Mouse (Mus musculus): ENCODE data around the gene Ankrd12. TPM values are rescaled to one million over a fixed set of nuclear protein-coding genes. Genes with fewer than 3 reads are reported as not detected.

Ankrd12 gene
- polyA plus RNA-seq, 1 experiment from 2014 or later: 20.4 TPM

GRCm38 (mm10) chr17:65956140-65956539, 120.7 kb downstream of the Ankrd12 start:
- in situ Hi-C loops (cut with MboI; ENCODE audit: low pct_unique_long_range_greater_than_20kb): no loop called here
- CTCF ChIA-PET: no interaction called here
- DNase-seq (ENCODE audit: low read depth, low spot score) (no peak), ATAC-seq (no peak)
- H3K27me3 ChIP-seq: no peaks in the 10 kb centered on the region
- no peak for TF ChIP-seq CTCF (IDR thresholded peaks at IDR 0.05)
- POLR2A ChIA-PET: no interaction called here

GRCm38 (mm10) chr17:65953959-65954358, 122.9 kb downstream of the Ankrd12 start:
- in situ Hi-C loops (cut with MboI; ENCODE audit: low pct_unique_long_range_greater_than_20kb): loop anchor here (5.0 kb wide), 2 partner anchors 72 to 153 kb away; no protein-coding TSS in a partner anchor
- CTCF ChIA-PET: interaction anchor here (1.2 kb wide), 1 partner anchor 89 kb away, joined by 5 read pairs; no protein-coding TSS in a partner anchor
- TF ChIP-seq CTCF (IDR thresholded peaks at IDR 0.05): no peak
- POLR2A ChIA-PET: no interaction called here
- no peak for ATAC-seq
- no peaks in the 10 kb centered on the region for H3K27me3 ChIP-seq
- no peak for DNase-seq (ENCODE audit: low read depth, low spot score)

GRCm38 (mm10) chr17:65952083-65952482, 124.8 kb downstream of the Ankrd12 start:
- no peak for ATAC-seq
- H3K27me3 ChIP-seq: no peaks in the 10 kb centered on the region
- ChIA-PET CTCF (interaction anchor here (0.8 to 2.6 kb wide), 8 partner anchors 9 to 81 kb away, joined by 3 to 14 read pairs (median 4); no protein-coding TSS in a partner anchor), POLR2A (no interaction called here)
- in situ Hi-C loops (cut with MboI; ENCODE audit: low pct_unique_long_range_greater_than_20kb): loop anchor here (5.0 kb wide), 2 partner anchors 70 to 155 kb away; no protein-coding TSS in a partner anchor
- TF ChIP-seq CTCF (IDR thresholded peaks at IDR 0.05): peak; percentile 47
- DNase-seq (ENCODE audit: low read depth, low spot score): no peak

GRCm38 (mm10) chr17:65950622-65951404, 126.1 kb downstream of the Ankrd12 start, which contains the start of gene Twsg1:
Gene Twsg1 (minus strand): TSS chr17:65951226.
- in situ Hi-C loops (cut with MboI; ENCODE audit: low pct_unique_long_range_greater_than_20kb): loop anchor here (5.0 kb wide), 2 partner anchors 69 to 156 kb away; no protein-coding TSS in a partner anchor
- peak; percentile 98 for TF ChIP-seq CTCF (IDR thresholded peaks at IDR 0.05)
- POLR2A ChIA-PET: interaction anchor here (0.6 to 2.8 kb wide), 5 partner anchors 10 to 123 kb away, joined by 3 to 8 read pairs (median 5); partner anchors contain the start of gene Ralbp1
- CTCF ChIA-PET: interaction anchor here (0.8 to 2.6 kb wide), 10 partner anchors 9 to 97 kb away, joined by 3 to 14 read pairs (median 4); no protein-coding TSS in a partner anchor
- H3K27me3 ChIP-seq: no peaks in the 10 kb centered on the region
- peak; percentile 92 for ATAC-seq
- DNase-seq (ENCODE audit: low read depth, low spot score): no peak

- ATAC-seq: peak; percentile 3
- CTCF ChIA-PET: interaction anchor here (1.2 to 2.6 kb wide), 6 partner anchors 8 to 97 kb away, joined by 4 to 14 read pairs (median 5); no protein-coding TSS in a partner anchor
- TF ChIP-seq CTCF (IDR thresholded peaks at IDR 0.05): no peak
- DNase-seq (ENCODE audit: low read depth, low spot score): no peak
- POLR2A ChIA-PET: interaction anchor here (1.0 to 2.8 kb wide), 3 partner anchors 9 to 124 kb away, joined by 5 to 8 read pairs (median 7); partner anchors contain the start of gene Ralbp1
- in situ Hi-C loops (cut with MboI; ENCODE audit: low pct_unique_long_range_greater_than_20kb): loop anchor here (5.0 kb wide), 2 partner anchors 68 to 157 kb away; no protein-coding TSS in a partner anchor
- no peaks in the 10 kb centered on the region for H3K27me3 ChIP-seq
These were observed 126.7 kb downstream of the Ankrd12 start for GRCm38 (mm10) chr17:65950183-65950582.

GRCm38 (mm10) chr17:65947307-65947706, 129.6 kb downstream of the Ankrd12 start:
- in situ Hi-C loops (cut with MboI; ENCODE audit: low pct_unique_long_range_greater_than_20kb): no loop called here
- POLR2A ChIA-PET: interaction anchor here (1.8 kb wide), 1 partner anchor 9 kb away, joined by 5 read pairs; no protein-coding TSS in a partner anchor
- CTCF ChIA-PET: interaction anchor here (0.9 to 2.2 kb wide), 3 partner anchors 9 to 81 kb away, joined by 3 to 6 read pairs (median 3); no protein-coding TSS in a partner anchor
- DNase-seq (ENCODE audit: low read depth, low spot score) (no peak), ATAC-seq (no peak)
- H3K27me3 ChIP-seq: no peaks in the 10 kb centered on the region
- TF ChIP-seq CTCF (IDR thresholded peaks at IDR 0.05): no peak

GRCm38 (mm10) chr17:65945420-65945819, 131.5 kb downstream of the Ankrd12 start:
- POLR2A ChIA-PET: no interaction called here
- in situ Hi-C loops (cut with MboI; ENCODE audit: low pct_unique_long_range_greater_than_20kb): no loop called here
- ATAC-seq: no peak
- no peaks in the 10 kb centered on the region for H3K27me3 ChIP-seq
- no peak for DNase-seq (ENCODE audit: low read depth, low spot score)
- TF ChIP-seq CTCF (IDR thresholded peaks at IDR 0.05): no peak
- CTCF ChIA-PET: no interaction called here

- ChIA-PET CTCF (interaction anchor here (1.0 to 2.4 kb wide), 2 partner anchors 9 to 64 kb away, joined by 3 to 14 read pairs; partner anchors contain the start of gene Twsg1), POLR2A (no interaction called here)
- H3K27me3 ChIP-seq: no peaks in the 10 kb centered on the region
- no peak for TF ChIP-seq CTCF (IDR thresholded peaks at IDR 0.05)
- ATAC-seq (peak; percentile 10), DNase-seq (ENCODE audit: low read depth, low spot score) (no peak)
- in situ Hi-C loops (cut with MboI; ENCODE audit: low pct_unique_long_range_greater_than_20kb): no loop called here
These were observed 134.5 kb downstream of the Ankrd12 start for GRCm38 (mm10) chr17:65942394-65942793.

GRCm38 (mm10) chr17:65941275-65941674, 135.6 kb downstream of the Ankrd12 start:
- no peak for DNase-seq (ENCODE audit: low read depth, low spot score)
- POLR2A ChIA-PET: interaction anchor here (0.7 to 1.1 kb wide), 2 partner anchors 9 to 137 kb away, joined by 3 to 5 read pairs; no protein-coding TSS in a partner anchor
- no peak for TF ChIP-seq CTCF (IDR thresholded peaks at IDR 0.05)
- ATAC-seq: no peak
- H3K27me3 ChIP-seq: no peaks in the 10 kb centered on the region
- CTCF ChIA-PET: interaction anchor here (2.4 kb wide), 1 partner anchor 10 kb away, joined by 14 read pairs; the partner anchor contains the start of gene Twsg1
- in situ Hi-C loops (cut with MboI; ENCODE audit: low pct_unique_long_range_greater_than_20kb): no loop called here

GRCm38 (mm10) chr17:65940221-65940620, 136.7 kb downstream of the Ankrd12 start:
- DNase-seq (ENCODE audit: low read depth, low spot score) (no peak), ATAC-seq (peak; percentile 77)
- POLR2A ChIA-PET: interaction anchor here (0.9 to 1.1 kb wide), 2 partner anchors 10 to 24 kb away, joined by 3 to 5 read pairs; no protein-coding TSS in a partner anchor
- CTCF ChIA-PET: interaction anchor here (2.3 kb wide), 1 partner anchor 12 kb away, joined by 8 read pairs; no protein-coding TSS in a partner anchor
- TF ChIP-seq CTCF (IDR thresholded peaks at IDR 0.05): no peak
- no peaks in the 10 kb centered on the region for H3K27me3 ChIP-seq
- in situ Hi-C loops (cut with MboI; ENCODE audit: low pct_unique_long_range_greater_than_20kb): no loop called here
